Mouse (Mus musculus): Measurements from ENCODE around the gene D630003M21Rik. TPM values are rescaled to one million over a fixed set of nuclear protein-coding genes. Genes with fewer than 3 reads are reported as not detected.
A peak's percentile ranks its signal among the peaks of the same experiment; 100 is the strongest.

The D630003M21Rik gene
- total RNA-seq, 2 experiments from 2014 or later, result 1.8 to 2.0 TPM

DNA sequence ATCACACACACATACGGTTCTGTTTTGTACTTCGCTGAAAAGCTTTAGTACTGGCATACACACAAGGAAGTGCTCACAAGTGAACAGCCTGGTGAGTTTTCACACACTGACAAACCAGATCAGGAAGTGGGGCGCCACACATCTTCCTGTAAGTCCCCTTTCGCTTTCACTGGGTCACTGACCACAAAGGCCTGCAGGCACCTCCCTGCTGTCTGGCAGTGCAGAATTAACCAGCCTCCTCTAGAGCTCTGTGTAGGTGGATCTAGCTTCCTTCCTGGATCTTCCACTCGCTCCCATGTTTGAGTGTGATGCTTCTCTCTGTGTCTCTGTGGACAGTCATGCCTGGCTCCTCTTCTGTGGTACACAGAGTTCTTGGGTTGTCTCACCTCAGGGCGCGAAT is 62.4 kb downstream of the D630003M21Rik start:
- DNase-seq, result no peak

DNA sequence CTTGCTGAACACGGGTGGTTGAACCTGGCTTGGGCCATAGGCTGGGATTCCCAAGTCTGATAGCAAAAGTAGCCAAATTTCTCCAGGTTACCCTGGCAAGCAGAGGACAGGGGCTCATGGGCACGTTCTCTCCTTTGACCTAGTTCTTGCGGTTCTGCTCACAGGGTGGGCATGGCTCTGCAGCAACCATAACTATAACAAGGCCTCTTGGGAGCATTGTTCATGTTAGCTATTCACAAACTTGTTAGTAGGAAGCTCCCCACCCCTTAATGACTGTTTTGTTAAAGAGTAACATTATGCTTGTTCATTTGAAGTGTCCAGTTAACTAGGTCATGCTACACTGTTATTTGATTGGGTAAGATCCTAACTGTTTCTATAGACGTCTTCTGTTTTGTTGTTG is 63.2 kb downstream of the D630003M21Rik start:
- no peak for DNase-seq

DNA sequence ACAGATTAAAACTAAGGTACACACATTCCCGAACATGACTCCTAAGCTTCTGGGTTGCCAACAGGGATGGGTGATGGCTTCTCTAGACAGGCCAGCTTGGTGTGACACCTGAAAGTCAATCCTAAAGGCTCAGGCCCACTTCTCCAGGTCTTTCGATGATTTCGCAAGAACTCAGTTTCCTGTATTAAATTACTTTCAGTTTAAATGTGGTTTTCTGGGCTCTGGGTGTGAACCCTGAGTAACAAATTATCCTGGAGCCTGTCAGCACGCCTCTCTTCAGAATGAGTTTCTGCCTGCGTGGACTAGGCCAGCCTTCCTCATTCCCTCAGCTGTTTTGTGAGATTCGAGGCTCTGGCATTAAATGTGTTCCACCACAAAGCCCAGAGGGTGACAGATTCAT is 66.0 kb downstream of the D630003M21Rik start:
- DNase-seq, result no peak

- DNase-seq, result no peak
Observed at GRCm38 (mm10) chr2:158161761-158162160, 67.3 kb downstream of the D630003M21Rik start.

DNA sequence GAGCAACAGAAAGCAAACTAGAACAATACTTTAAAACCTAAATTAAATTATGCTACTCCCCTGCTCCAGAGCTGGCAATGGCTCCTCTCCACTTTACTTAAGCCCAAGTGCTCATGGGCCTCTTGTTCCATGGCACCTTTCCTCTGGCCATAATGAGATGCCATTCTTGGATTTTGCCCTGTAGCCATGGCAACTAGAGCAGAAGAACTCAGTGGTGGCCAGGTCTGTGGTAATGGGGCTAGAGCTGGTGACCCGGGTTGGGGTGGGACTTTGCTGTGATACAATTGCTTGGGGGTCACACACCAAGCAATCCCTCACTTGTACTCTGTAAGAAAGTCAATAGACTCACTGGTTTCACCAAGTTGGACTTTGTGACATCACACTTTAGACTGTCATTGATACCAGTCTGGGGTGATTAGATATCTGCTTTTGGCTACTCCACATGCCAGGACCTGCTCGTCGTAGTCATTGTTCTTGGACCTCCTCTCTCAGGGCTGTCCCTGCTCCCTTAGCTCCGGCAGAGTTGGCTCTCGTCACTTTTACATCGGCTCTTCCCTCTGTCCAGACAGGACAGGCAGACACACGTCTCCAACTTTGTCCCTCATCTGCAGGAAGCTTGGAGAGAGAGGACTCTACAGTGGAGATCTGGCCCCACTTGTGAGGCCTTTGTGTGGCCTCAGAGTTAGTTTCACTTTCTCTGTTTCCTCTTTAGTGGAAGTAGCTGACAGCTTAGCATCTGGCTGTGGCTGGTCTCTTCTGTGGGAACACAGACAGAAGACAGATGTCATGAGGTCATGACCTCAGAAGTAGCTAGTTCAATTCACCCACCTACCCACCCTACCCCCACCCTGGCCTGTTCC is 69.4 kb downstream of the D630003M21Rik start:
- no peak for DNase-seq

DNA sequence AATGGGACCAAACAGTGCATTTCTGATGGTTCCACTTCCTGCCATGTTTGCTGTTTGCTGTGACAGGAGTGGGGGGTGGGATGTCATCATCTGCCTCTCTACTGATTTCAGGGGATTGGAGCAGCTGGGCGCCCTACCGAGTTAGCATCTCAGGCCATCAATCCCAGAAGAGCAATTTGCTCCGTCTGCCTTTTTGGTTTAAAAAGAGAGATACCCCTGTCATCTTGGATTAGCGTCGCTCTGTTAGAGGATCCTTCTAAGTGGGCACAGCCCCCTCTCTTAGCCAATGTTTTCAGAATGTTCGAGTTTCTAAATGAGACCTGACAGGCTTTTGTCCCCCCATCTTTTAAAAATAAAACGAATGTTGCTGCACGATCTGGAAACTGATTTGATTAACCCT is 71.4 kb downstream of the D630003M21Rik start:
- DNase-seq, result no peak

DNA sequence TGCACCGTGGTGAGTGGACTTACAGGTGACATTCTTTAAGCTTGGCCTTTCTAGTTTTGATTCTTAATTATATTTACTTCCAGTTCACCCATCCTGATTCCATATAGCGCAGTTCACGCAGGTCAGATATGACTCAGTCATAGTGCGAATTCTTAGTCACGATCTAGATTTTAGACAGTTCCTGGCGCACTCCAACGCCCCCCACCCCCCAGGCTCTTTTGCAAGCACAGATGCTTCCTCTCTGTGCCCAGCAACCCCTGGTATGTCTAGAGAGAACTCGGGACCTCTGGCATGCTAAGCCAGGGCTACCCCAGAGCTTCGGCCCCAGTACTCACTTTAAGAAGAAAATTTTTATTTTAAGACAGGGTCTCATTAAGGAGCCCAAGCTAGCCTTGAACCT is 72.5 kb downstream of the D630003M21Rik start:
- no peak for DNase-seq

GRCm38 (mm10) chr2:158155615-158156014 is 73.4 kb downstream of the D630003M21Rik start:
- no peak for DNase-seq

DNA sequence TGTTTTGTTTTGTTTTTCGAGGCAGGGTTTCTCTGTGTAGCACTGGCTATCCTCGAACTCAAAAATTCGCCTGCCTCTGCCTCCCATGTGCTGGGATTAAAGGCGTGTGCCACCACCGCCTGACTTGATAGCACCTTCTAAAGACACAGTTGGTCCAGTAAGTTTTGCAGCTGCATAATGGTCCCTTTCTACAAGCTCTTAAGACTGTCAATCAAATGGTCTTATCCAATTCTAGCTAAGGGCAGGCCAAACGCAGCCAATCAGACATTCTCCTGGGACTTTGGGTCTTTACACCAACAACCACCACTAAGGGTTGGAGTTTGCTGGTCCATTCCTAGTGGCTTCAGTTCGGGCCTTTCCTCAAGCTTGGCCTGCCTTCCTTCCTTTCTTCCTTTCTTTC is 73.9 kb downstream of the D630003M21Rik start:
- no peak for DNase-seq

DNA sequence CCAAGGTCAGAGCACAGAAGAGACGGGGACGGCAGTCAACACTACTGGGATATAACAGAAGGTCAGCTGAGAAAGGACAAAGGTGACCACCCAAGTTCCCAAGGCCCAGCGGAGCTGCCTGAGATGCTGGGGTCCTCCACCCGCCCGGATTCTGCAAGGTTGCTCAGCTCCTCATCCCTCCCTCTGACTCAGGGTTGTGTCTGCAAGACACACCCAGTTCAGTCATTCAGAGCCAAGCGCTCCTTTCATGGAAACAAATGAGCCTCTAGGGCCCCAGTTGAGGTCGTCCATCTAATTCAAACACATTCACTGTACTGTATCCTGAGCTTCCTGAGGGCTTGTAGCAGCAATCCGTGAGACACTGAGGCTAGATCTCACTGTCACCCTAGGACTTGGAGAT is 74.4 kb downstream of the D630003M21Rik start:
- no peak for DNase-seq

- DNase-seq, result no peak
Observed at GRCm38 (mm10) chr2:158153728-158154343, 75.2 kb downstream of the D630003M21Rik start.

- DNase-seq, result no peak
Observed at GRCm38 (mm10) chr2:158152685-158153309, 76.2 kb downstream of the D630003M21Rik start.

GRCm38 (mm10) chr2:158151077-158151476 is 77.9 kb downstream of the D630003M21Rik start:
- DNase-seq, result no peak

DNA sequence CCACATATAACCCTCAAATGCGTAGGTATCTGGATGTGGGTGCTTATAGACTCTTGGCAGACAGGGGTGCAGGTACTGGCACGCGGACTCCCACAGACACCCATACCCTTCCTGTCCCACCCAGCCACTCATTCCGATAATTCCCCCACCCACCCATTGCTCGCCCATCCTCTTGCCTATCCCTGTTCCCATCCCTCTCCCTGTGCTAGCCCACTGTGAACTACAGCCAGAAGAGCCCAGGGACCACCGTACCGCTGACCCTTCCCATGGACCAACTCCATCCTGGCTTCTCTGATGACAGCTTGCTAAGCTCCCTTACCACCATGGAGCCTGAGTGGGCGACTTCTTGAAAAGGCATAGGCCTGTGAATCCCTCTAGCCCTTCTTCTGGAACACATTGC is 82.1 kb downstream of the D630003M21Rik start:
- DNase-seq, result no peak

DNA sequence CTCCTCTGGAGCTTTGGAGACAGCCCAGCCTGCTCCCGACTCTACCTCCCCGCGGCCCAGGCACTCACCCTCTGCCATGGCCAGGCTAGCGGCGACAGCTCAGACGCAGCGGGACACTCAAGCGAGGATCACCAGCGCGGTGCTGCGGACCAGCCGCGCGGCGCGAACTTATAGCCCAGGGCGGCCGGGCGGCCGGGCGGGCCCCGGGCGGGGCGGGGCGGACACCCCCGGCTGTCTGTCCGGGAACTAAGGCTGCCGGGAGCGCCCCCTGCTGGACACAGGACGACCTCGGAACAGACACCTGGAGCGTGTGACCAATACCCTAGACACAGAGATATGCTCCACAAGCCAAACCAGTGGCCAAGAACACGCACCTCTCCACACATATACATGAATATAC is 82.8 kb downstream of the D630003M21Rik start, which contains the start of gene Tgm2:
Gene Tgm2 (minus strand): TSS at position 214 of the 400 bp plus-strand sequence.
- peak; percentile 85 for DNase-seq

- no peak for DNase-seq
Observed at GRCm38 (mm10) chr2:158145528-158146065, 83.4 kb downstream of the D630003M21Rik start.

- DNase-seq, result no peak
Observed at GRCm38 (mm10) chr2:158144750-158145527, 84.1 kb downstream of the D630003M21Rik start.

GRCm38 (mm10) chr2:158144263-158144662 is 84.8 kb downstream of the D630003M21Rik start:
- DNase-seq, result no peak

GRCm38 (mm10) chr2:158143816-158144215 is 85.2 kb downstream of the D630003M21Rik start:
- DNase-seq, result no peak

- DNase-seq, result no peak
Observed at GRCm38 (mm10) chr2:158142981-158143380, 86.0 kb downstream of the D630003M21Rik start.

DNA sequence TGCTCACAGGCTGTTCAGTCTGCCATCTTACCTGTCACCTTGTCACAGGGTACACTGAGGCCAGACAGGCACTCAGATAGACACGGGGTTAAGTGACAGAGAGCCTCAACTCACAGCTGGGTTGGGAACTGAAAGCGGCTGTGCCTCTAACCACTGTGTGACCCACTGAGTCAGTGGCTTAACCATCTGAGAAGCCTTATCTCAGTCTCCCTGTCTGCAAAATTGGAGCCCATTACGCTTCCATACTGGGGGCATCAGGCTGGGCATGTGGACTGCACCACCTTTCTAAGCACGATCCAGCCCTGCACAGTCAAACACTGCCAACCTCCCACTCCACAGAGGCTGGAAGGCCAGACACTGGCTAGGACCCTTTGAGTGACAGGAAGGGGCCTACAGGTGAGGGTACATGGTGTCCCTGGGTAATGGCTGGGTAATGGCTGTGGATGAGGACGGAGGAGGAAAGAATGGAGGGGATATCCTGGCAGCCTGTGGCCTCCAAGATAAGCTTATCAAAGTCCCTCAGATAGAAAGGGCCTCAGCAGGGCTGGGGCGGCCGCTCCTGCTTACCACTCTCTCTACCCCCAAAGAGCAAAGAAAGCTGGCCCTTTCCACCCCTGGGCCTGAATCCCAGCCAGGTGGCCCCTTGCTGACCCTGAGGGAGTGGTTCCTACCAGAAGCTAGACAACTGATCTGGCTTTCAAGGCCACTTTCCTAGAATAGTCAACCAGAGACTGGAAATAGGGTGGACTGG is 87.2 kb downstream of the D630003M21Rik start:
- DNase-seq, result peak; percentile 53

Measured in gastrocnemius, postnatal 25 days (tissue).